Mouse (Mus musculus) spleen, adult 2 months (tissue): Measurements from ENCODE around the gene Smchd1.

ENCODE experiments used
- CTCF ChIP-seq: fragments of 200-500 bp; IDR thresholded peaks from 2 replicates; pipeline ENCODE4 v1.5.1; 2011; ENCODE audit warnings: mild to moderate bottlenecking, inconsistent platforms; ENCODE audit not compliant: insufficient read depth, insufficient read length, insufficient replicate concordance; ENCODE audit errors: extremely low read depth
- POLR2A ChIP-seq: fragments of 200-500 bp; IDR thresholded peaks from 2 replicates; pipeline ENCODE4 v1.6.1; 2011; ENCODE audit warnings: low read depth, low read length, inconsistent platforms

- no peak for TF ChIP-seq CTCF
- TF ChIP-seq POLR2A: no peak
These were observed 169.1 kb downstream of the Smchd1 start for GRCm38 (mm10) chr17:71306091-71306490.
